Mouse (Mus musculus) 3T3-L1 (cell line): Measurements from ENCODE around the gene Itga6.

Experiments
- DNase-seq: peaks from one replicate; pipeline ENCODE4 v3.0.0-alpha.2; 2015; ENCODE audit warnings: low read depth, low spot score

Gene Itga6

DNA sequence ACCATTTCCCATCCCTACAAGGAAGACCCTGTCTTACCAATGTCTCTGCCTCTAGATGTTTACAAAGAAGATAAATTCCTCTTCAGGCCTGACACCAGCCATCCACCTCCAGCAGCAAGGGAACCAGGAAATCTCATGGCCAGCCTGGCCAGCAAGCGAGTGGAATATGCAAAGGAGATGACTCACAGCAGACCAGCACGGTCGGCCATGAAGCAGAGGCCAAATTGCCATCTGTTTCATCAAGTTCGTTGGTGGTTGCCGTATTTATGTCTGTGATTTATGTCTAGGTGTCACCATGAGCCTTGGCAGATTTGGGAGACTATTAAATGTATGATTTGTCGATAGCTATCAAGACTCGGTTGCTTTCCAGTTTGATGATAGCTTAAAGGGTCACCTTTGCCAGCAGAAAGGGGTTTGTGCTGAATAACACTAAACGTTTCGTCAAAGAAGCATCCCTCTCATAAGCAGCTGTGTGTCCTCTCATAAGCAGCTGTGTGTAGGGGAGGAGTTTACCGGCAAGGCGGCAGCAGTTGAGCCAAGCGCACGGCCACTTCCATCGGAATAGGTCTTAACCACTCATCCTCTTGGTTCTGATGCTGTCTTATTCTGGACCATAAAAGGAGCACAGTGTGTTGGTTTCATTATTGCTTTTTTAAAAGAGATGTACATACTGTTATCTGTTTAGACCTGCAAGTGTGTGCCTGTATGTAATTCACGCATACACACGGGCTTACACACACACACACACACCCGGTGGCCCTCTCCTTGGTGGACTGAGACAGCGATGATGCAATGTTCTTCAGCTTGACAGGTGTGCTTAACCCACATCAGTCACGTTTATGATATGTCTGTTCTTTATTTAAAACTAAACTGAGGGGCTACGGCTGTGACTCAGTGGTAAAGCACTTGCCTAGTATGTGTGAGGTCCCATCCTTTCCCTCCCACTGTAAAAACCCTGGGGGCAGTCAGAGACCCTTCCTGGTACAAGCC, 14.5 kb upstream of the Itga6 start:
- DNase-seq: peak; percentile 63

DNA sequence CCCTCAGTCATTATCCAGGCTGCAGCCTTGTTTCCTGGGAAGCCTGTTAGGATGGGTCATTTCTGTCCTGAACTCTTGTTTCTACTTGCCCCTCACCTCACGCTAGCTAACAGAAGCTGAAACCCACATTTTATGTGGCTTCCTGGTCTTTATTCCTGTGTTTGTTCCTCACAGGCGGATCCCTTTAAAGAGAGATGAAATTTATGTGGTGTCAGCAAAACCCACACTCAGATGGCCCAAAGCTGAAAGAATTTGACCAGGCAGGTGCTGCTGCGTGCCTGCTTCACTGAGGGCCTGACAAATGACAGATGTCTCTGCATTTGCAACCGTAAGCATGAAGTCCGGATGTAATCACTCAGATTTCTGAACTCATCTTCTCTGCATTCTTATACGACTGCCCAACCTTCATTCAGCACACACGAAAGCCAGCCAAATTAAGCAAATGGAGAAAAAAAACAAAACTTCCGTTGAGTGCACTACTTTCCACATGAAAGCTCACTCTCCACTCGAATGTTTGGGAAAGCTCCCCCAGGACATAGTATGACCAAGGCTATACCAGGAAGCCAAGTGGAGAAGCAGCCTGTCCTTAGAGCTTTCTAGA, 10.5 kb upstream of the Itga6 start:
- no peak for DNase-seq

DNA sequence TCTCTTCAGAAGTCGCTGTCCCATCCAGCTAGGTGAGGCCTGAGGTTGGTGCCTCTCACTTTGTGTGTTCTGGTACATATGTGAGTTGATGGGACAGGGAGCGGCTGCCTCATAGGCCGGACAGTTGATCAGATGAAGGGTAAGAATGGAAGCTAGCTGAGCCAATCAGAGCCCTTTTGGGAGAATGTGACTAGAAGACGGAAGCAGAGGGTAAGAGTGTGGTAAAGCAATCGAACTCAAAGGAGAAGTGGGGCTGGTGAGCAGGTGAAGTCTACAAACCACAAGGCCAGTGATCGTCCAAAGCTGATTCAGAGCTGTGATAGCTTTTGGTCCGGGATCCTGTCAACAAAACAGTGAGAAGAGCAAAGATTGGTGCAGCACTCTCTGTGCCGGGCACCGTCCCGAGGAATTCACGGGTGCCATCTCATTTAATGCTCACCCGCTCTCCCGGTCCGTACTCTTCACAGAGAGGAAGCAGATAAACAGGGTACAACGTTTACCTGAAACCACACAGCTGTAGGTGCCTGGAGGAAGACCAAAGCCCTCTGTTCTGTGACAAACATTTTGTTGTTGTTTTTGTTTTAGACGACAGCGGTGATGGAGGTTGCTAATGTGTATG, 9.8 kb upstream of the Itga6 start:
- DNase-seq: no peak

DNA sequence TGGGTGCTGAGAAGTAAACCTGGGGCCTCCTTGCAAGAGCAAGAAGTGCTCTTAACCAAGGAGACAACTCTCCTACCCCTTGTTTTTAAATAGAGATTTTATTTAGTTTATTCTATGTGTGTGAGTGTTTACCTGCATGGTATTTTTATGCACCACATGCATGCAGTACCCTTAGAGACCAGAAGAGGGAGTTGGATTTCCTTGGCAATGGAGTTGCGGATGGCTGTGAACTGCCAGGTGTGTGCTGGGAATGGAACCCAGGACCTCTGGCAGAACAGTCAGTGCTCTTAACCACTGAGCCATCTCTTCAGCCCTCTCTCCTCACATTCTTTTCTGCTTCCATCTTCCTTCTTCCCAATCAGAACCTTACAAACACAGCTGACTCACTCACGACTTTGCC, 9.2 kb upstream of the Itga6 start:
- no peak for DNase-seq

DNA sequence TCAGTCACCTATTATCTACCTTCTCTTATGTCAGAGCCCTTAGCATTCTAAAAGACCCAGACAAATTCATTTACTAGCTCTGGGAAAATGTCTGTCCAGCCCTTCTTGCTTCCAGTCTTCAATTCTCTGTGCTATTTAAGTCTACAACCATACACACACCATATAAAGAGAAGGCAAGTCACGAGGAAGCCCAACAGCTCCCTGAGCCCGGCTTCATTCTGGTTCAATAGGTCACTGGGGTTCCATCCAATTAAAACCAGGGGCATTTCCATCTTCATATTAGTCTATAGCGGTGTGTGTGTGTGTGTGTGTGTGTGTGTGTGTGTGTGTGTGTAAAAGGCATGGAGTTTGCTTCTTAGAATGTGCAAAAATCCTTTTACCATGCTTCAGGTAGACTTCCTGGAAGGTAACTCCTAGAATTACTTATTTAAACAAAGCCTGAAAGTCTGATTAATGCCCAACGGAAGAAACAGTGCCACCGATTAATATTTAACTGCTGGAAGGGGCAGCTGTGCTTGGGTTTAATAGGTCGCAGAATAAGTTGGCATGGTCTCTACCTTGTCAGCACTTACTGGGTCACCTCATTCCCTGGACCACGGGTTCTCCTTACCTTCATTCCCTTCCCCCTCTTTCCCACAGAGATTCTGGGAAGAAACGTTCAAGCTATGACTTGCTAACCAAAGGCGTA, 6.1 kb upstream of the Itga6 start:
- DNase-seq: no peak

DNA sequence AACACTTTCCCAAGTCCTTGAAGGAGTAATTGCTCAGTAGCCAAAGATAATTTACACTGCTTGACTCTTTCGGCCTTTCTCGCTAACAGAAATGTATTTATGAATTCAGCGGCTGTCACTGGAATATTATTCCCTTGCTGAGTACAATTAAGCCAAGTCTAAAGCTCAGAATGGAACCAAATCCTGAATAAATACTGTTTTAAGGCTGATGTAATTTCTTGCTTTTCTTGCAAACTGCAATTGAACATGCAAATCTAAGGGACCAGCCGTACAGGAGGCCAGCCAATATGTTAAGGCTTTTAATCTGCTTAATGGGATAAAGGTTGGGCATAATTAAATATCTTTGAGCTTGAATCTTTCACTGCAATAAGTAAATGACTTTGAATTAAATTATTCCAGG, 2.9 kb upstream of the Itga6 start:
- DNase-seq: no peak

DNA sequence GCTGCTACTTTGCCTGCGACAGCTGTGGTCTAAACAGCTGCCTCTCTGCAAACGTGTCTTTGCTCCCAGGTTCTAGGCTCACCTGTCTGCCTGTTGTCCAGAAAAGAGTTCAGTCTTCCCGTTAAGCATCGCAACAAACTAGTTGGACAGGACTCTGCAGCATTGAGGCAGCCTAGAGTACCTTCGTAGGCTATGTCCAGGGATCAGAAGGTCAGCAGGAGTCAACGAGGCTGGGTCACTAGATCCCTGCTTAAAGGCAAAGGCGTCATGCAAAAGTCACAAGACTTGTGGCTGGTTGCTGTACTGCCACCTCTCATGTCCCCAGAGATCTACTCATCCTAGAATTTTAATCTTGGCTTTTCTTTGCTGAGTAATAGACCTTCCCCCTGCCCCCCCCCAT, 2.0 kb upstream of the Itga6 start:
- DNase-seq: no peak

DNA sequence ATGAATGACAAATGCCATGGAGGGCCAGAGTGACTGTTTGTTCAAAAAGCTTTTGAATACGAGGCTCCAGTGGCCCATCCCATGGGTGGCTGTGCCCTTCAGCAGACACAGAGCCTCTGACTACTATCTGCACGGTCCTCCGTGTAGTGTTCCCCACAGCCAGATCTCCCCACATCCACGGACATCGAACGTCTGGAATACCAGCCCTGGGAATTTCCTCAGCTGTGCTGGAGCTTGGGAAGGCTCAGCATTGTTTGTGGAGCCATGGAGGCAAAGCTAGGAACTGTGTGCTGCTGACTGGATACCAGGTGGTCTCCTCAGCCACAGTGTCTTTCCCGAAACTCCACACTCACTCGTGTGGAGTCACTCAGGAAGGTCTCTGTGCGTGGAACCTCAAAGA, 1.1 kb upstream of the Itga6 start:
- no peak for DNase-seq

DNA sequence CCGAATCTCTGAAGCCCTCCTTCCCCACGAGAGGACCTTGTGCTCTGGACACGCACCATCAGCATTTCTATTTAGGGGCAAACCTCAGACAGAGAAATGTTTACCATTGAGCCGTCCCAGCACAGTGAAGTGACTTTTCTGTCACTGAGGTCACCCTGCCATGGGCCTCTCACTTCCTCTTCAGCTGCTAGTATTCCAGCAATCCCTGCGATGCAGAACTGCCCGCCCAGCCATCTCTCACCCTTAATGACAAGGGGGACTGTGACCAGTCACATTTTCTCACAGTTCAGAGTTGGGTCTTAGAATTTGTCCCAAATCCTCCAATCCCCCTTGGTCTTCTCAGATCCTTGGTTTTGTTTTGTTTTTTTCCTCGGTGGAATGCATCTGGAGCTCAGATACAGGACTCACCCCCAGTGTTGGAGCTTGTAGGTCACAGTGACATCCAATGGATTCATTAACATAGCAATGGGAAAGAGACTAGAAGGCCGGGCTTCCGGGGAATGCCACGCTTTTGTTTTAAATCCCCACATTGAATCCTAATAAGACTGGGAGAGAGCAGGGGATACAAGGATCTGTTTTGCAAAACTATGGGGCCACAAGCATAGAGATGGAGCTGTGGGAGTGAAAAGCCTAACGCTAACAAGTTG, 432 bp upstream of the Itga6 start:
- DNase-seq: no peak

DNA sequence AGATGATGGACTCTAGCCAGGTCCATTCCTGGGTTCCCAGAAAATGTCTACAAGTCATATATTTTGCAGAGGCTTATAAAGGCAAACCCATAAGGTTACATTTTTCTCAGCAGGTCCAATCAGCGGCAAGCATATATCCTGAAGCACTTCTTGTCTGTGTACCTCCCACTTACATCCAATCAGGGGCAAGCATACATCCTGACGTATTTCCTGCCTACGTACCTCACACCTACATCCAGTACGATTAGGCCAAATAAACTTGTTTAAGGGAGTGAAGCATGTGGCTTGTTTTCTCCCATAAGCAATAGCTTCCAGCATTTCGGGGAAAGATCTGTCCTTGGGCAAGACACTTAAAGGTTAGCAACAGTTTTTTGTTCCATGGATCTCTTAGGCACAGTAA, 3.0 kb downstream of the Itga6 start:
- no peak for DNase-seq

DNA sequence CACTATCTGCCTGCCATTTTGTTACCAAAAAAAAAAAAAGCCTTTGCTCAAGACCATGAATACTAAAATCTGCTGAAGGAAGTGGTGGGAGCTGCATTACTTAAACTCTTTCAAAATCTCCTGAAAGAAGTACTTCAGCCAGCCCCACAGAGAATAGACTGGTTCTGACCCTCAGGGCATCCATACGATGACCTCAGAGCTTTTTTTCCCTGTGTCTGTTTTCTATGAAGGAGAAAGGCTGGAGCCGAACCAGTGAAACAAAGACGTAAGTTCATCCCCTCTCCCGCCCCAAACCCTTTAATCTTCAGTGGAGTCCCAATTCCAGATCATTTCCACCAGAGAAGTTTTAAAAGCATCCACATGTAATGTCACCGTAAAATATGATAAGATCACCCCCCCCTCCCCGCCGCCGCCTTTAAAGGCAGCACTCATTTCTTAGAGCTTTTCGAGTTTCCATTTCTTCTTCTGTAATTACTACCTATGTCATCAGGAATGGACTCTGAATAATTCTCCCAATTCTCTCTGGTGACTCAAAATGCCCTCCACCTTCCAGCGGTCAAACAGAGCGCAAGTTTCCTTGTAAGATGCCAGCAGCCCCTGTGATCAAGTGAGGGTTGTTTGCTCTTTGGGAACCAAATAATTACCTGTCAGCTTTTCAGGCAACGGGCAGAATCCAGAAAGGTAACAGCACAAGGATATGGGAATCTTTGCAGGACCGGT, 4.1 kb downstream of the Itga6 start:
- no peak for DNase-seq

DNA sequence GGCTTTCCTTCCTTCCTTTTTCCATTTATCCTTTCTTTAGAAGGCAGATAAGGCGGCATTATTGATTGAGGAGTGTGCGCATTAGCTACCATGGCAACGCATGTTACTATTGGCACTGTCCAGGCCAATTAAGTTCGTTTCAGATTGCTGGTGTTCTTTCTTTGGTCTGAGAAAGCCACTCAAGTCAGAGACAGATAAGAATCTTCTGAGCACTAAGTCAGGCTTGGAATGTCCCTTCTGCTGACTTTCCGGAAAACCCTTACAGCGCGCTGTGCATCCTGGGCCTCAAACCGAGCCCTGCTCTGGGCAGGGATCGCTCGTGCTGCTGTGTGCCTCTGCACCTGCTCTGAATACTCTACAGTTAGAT, 4.7 kb downstream of the Itga6 start:
- DNase-seq: no peak

DNA sequence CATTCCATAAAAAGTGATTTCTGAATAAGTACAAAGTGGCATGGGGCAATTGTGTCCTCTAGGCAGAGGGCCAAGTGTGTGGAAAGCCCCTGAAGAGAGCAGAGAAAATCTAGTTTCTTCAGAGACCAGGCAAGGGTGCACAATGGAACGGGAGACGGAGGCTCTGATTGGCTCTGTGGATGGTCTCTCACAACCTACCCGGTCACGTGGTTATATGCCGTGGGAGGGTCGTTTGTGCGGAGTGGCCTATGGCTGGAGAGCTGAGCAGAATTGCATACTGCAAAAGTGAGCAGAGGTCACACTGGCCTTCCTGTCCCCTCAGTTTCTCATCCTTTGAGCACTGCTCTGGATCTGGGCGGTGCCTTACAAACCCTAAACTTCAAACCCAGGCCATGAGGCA, 5.9 kb downstream of the Itga6 start:
- DNase-seq: no peak

DNA sequence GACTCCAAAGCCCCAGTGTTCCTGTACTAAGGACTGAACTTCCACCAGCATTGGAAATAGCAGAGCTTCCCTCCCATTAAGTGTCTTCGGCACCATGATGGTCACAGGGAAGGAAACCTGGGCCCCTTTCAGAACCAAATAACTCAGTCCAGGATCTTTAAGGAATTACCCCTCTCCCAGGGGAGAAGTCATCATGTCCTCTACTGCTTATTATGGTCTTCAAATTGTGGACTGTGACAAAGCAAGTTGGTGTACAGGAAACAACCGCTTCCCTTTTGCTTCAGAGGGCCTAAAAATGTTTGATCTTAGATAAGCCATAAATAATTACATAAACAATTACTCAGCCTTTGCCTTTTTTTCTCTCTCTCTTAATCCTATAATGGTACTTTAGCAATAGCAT, 6.4 kb downstream of the Itga6 start:
- DNase-seq: no peak

DNA sequence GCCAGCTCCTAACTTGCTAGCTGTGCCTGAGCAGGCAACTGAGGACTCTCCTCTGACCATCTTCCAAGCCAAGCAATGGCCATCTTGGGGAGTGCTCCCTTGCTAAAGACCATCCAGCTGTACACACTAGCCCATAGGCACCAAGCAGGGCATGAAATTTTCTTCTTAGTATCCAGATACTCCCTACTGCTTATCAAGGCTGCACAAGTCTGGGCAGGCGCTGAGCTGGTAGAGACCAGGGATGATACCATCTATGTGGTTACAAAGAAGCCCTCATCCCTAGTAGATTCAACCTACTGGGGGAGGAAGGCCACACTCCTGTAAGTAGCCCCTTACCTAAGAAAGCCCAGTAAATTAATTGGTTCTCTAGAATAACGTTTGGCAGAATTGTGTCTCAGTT, 7.0 kb downstream of the Itga6 start:
- DNase-seq: no peak

DNA sequence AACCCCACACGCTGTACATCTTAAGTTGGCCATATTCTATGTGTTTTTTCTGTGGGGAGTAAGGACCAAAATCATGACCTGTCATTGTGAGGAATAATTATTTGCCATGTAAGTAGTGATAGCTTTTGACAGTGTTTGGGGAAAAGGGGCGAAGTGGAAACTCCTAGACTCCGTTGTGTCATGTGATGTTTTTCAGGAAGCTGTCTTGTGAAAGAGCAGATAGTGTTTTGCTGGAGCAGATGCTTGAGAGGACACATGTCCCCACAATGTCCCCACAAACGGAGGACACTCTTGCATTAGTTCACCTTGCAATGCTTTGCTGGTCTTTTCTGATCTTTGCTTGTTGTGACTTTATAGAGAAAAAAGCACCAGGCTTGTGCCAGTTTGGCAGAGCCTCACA, 7.7 kb downstream of the Itga6 start:
- DNase-seq: no peak

DNA sequence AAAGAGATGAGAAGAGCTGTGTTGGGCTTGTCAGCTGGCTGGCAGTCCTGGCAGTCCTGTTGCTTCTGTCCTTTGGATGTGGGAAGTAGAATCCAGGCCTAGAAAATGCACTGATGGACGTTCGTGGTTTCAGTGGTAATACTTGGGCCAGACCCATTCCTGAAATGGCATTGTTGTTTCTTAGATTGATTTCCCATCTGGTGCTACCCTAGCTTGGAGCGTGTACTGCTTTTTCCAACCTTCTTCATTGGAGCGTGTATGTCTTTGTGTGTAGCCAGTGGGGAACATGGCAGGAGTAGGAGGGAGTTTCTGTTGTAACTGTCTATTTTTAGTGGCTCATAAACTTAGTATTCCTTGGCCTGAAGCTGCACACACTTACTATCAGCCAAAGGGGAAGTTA, 10.3 kb downstream of the Itga6 start:
- peak; percentile 36 for DNase-seq

DNA sequence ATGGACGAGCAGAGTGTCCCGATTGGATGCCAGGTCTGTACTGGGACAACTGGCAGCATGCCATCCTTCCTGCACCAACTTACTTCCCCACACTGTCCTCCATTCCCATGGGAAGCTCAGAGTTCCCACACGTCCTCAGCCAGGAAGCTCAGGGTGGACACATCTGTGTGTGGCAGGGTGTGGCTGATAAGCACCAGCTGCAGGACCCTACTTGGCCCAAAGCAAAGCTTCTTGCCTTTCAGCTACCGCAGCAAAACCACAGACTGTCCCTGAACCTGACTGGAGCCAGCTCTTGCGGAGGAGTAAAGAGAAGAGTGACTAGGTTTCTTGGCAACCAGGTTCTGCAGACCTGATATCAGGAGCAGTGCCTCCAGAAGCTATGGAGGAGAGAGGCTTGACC, 11.7 kb downstream of the Itga6 start:
- DNase-seq: peak; percentile 33

DNA sequence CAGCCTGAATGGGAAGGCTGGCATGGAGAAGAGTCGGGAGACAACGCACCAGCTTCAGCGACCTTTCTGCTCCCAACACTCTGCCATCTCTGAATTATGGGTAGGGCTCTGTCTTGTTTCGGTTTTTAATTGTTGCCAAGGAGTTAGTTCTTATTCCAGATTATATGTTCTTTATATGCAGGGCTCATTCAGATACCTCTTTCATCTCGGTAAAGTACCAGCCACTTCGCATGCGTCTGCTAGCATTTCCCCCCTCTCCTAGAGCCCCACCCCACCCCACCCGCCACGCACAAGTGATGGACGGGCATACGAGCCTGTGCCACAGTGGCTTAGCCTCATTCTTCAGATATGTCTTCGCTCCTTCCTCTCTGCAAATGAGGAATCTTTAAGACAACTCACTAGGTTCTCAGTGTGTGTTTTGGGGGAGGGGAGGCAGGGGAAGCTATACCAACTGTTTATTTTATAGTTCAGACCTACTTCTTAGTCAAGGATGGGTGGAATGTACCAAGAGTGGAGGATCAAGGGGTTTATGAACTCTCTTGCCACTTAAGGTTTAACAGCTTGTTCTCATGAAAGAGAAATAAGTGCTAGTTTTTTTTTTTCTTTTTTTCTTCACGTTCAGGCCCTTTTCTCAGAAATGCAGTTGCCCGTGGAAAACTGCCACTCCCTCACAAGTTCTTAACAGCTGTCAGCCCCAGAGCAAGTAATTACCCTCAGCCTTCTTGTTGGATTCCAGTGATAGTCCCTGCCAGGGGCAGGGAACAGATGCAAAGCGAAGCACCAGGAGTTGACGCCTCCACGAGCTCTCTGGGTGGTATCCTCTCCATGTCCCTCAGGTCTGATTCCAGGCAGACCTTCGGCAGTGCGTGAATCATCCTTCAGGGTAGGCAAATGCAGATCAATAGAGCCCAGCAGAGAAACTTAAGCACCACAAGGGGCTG, 13.4 kb downstream of the Itga6 start:
- no peak for DNase-seq

DNA sequence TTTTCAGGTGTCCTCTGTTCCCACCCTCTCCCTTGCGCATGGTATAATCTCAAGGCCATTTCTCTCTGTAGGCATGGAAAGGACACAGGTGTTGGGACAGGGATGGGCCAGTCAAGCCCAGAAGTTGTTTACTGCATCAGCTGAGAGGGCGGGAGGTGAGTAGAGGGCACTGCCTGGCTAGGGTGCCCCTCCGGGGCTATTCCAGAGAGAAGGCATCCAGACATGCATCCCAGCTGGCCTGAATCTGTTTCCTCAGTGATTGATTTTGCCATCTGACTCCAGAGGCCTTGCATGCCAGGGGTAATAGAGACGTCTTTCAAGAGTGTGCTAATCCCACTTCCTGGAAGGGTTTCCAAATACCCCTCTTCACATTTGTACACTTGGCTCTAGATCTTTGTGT, 14.7 kb downstream of the Itga6 start:
- DNase-seq: no peak
